Mouse (Mus musculus): ENCODE results near the gene Mbtd1. TPM values are rescaled to one million over a fixed set of nuclear protein-coding genes. Genes with fewer than 3 reads are reported as not detected.
"Not testable (repeated sequence)": the region's sequence is repeated elsewhere in the genome, so short reads cannot be mapped to it uniquely, and the experiment has no call there.

The Mbtd1 gene
- polyA plus RNA-seq, 1 experiment from 2014 or later: 19.3 TPM

GRCm38 (mm10) chr11:93886411-93887079 is 893 bp downstream of the Mbtd1 start:
- no peak for DNase-seq (ENCODE audit: low read depth, low spot score)
- ATAC-seq: no peak
- CTCF ChIA-PET: no interaction called here
- in situ Hi-C loops (cut with MboI; ENCODE audit: low pct_unique_long_range_greater_than_20kb): no loop called here
- POLR2A ChIA-PET: no interaction called here
- H3K27me3 ChIP-seq: no peaks in the 10 kb centered on the region
- TF ChIP-seq CTCF (IDR thresholded peaks at IDR 0.05): no peak

- in situ Hi-C loops (cut with MboI; ENCODE audit: low pct_unique_long_range_greater_than_20kb): no loop called here
- H3K27me3 ChIP-seq: no peaks in the 10 kb centered on the region
- ChIA-PET CTCF (no interaction called here), POLR2A (no interaction called here)
- no peak for ATAC-seq
- no peak for DNase-seq (ENCODE audit: low read depth, low spot score)
- no peak for TF ChIP-seq CTCF (IDR thresholded peaks at IDR 0.05)
These were observed 1.4 kb downstream of the Mbtd1 start for GRCm38 (mm10) chr11:93887080-93887447.

GRCm38 (mm10) chr11:93897732-93898131 is 12.1 kb downstream of the Mbtd1 start:
- H3K27me3 ChIP-seq: no peaks in the 10 kb centered on the region
- DNase-seq (ENCODE audit: low read depth, low spot score) (no peak), ATAC-seq (no peak)
- no peak for TF ChIP-seq CTCF (IDR thresholded peaks at IDR 0.05)
- CTCF ChIA-PET: interaction anchor here (1.3 kb wide), 1 partner anchor 9 kb away, joined by 3 read pairs; no protein-coding TSS in a partner anchor
- in situ Hi-C loops (cut with MboI; ENCODE audit: low pct_unique_long_range_greater_than_20kb): no loop called here
- POLR2A ChIA-PET: no interaction called here

- ChIA-PET POLR2A (no interaction called here), CTCF (interaction anchor here (1.3 to 1.5 kb wide), 2 partner anchors 10 to 35 kb away, joined by 3 read pairs; no protein-coding TSS in a partner anchor)
These were observed 21.2 kb downstream of the Mbtd1 start for GRCm38 (mm10) chr11:93906834-93907233.

GRCm38 (mm10) chr11:93907839-93908238 is 22.2 kb downstream of the Mbtd1 start:
- ChIA-PET CTCF (interaction anchor here (1.3 kb wide), 1 partner anchor 34 kb away, joined by 3 read pairs; no protein-coding TSS in a partner anchor), POLR2A (no interaction called here)
- in situ Hi-C loops (cut with MboI; ENCODE audit: low pct_unique_long_range_greater_than_20kb): no loop called here
- TF ChIP-seq CTCF (IDR thresholded peaks at IDR 0.05): no peak
- no peaks in the 10 kb centered on the region for H3K27me3 ChIP-seq
- no peak for DNase-seq (ENCODE audit: low read depth, low spot score)
- ATAC-seq: no peak

More at GRCm38 (mm10) chr11:93906834-93907233, 21.2 kb downstream of the Mbtd1 start:
- ATAC-seq (no peak), DNase-seq (ENCODE audit: low read depth, low spot score) (no peak)
- in situ Hi-C loops (cut with MboI; ENCODE audit: low pct_unique_long_range_greater_than_20kb): no loop called here
- no peak for TF ChIP-seq CTCF (IDR thresholded peaks at IDR 0.05)
- H3K27me3 ChIP-seq: no peaks in the 10 kb centered on the region

- no peak for TF ChIP-seq CTCF (IDR thresholded peaks at IDR 0.05)
- in situ Hi-C loops (cut with MboI; ENCODE audit: low pct_unique_long_range_greater_than_20kb): no loop called here
- ChIA-PET CTCF (no interaction called here), POLR2A (no interaction called here)
- DNase-seq (ENCODE audit: low read depth, low spot score) (no peak), ATAC-seq (peak; percentile 54)
- no peaks in the 10 kb centered on the region for H3K27me3 ChIP-seq
These were observed 23.2 kb downstream of the Mbtd1 start for GRCm38 (mm10) chr11:93908829-93909228.

GRCm38 (mm10) chr11:93911603-93912002 is 26.0 kb downstream of the Mbtd1 start:
- no peaks in the 10 kb centered on the region for H3K27me3 ChIP-seq
- in situ Hi-C loops (cut with MboI; ENCODE audit: low pct_unique_long_range_greater_than_20kb): no loop called here
- no peak for ATAC-seq
- DNase-seq (ENCODE audit: low read depth, low spot score): no peak
- no peak for TF ChIP-seq CTCF (IDR thresholded peaks at IDR 0.05)
- ChIA-PET CTCF (no interaction called here), POLR2A (no interaction called here)

GRCm38 (mm10) chr11:93915019-93915418 is 29.4 kb downstream of the Mbtd1 start:
- POLR2A ChIA-PET; ATAC-seq; in situ Hi-C loops (cut with MboI; ENCODE audit: low pct_unique_long_range_greater_than_20kb); H3K27me3 ChIP-seq; DNase-seq (ENCODE audit: low read depth, low spot score); CTCF ChIA-PET: not testable (repeated sequence)

GRCm38 (mm10) chr11:93929106-93929505 is 43.5 kb downstream of the Mbtd1 start:
- POLR2A ChIA-PET: no interaction called here
- H3K27me3 ChIP-seq: no peaks in the 10 kb centered on the region
- in situ Hi-C loops (cut with MboI; ENCODE audit: low pct_unique_long_range_greater_than_20kb): no loop called here
- DNase-seq (ENCODE audit: low read depth, low spot score) (no peak), ATAC-seq (no peak)
- CTCF ChIA-PET: no interaction called here
- TF ChIP-seq CTCF (IDR thresholded peaks at IDR 0.05): peak; percentile 12

- POLR2A ChIA-PET: interaction anchor here (1.0 kb wide), 1 partner anchor 15 kb away, joined by 5 read pairs; the partner anchor contains the start of gene Nme2
- H3K27me3 ChIP-seq: no peaks in the 10 kb centered on the region
- CTCF ChIA-PET: interaction anchor here (1.5 kb wide), 1 partner anchor 10 kb away, joined by 3 read pairs; no protein-coding TSS in a partner anchor
- no peak for TF ChIP-seq CTCF (IDR thresholded peaks at IDR 0.05)
- DNase-seq (ENCODE audit: low read depth, low spot score) (peak; percentile 31), ATAC-seq (peak; percentile 98)
- in situ Hi-C loops (cut with MboI; ENCODE audit: low pct_unique_long_range_greater_than_20kb): no loop called here
These were observed 55.3 kb downstream of the Mbtd1 start for GRCm38 (mm10) chr11:93940906-93941305.

- H3K27me3 ChIP-seq: no peaks in the 10 kb centered on the region
- ATAC-seq (no peak), DNase-seq (ENCODE audit: low read depth, low spot score) (no peak)
- no peak for TF ChIP-seq CTCF (IDR thresholded peaks at IDR 0.05)
- POLR2A ChIA-PET: interaction anchor here (0.6 kb wide), 1 partner anchor 14 kb away, joined by 7 read pairs; no protein-coding TSS in a partner anchor
- CTCF ChIA-PET: no interaction called here
- in situ Hi-C loops (cut with MboI; ENCODE audit: low pct_unique_long_range_greater_than_20kb): no loop called here
These were observed 59.3 kb downstream of the Mbtd1 start for GRCm38 (mm10) chr11:93944986-93945385.

Measured in Patski (cell line).